Mouse (Mus musculus) kidney, postnatal 25 days (tissue): ENCODE data around the gene Intu.

ENCODE experiments used
- DNase-seq, 2 experiments: peaks; one replicate each; pipeline ENCODE4 v3.0.0; 2021; ENCODE audit warnings: mixed read lengths in 2 of 2

Gene Intu

GRCm38 (mm10) chr3:40685855-40686515 lies 154.9 kb downstream of the Intu start:
- DNase-seq: peak; percentile 34 to 42

GRCm38 (mm10) chr3:40686836-40687235 lies 155.8 kb downstream of the Intu start:
- no peak for DNase-seq

- DNase-seq: no peak
These were observed 156.5 kb downstream of the Intu start for GRCm38 (mm10) chr3:40687588-40687987.

- no peak for DNase-seq
These were observed 160.5 kb downstream of the Intu start for GRCm38 (mm10) chr3:40691566-40691965.

- no peak for DNase-seq
These were observed 162.3 kb downstream of the Intu start for GRCm38 (mm10) chr3:40693435-40693834.

- DNase-seq: no peak
These were observed 162.9 kb downstream of the Intu start for GRCm38 (mm10) chr3:40693960-40694359.

GRCm38 (mm10) chr3:40694438-40694837 lies 163.4 kb downstream of the Intu start:
- peak; percentile 49 to 50 for DNase-seq

GRCm38 (mm10) chr3:40695162-40695561 lies 164.1 kb downstream of the Intu start:
- DNase-seq: no peak

GRCm38 (mm10) chr3:40698834-40699233 lies 167.7 kb downstream of the Intu start:
- DNase-seq: no peak

GRCm38 (mm10) chr3:40704816-40705430 lies 173.8 kb downstream of the Intu start:
- peak; percentile 37 to 68 for DNase-seq

- no peak for DNase-seq
These were observed 177.6 kb downstream of the Intu start, which contains the start of gene Slc25a31 for GRCm38 (mm10) chr3:40708655-40709054. TSS of gene Slc25a31 (plus strand) at chr3:40708855.

GRCm38 (mm10) chr3:40716056-40716455 lies 185.0 kb downstream of the Intu start:
- no peak for DNase-seq

- DNase-seq: no peak
These were observed 187.9 kb downstream of the Intu start for GRCm38 (mm10) chr3:40719022-40719421.

- no peak for DNase-seq
These were observed 207.4 kb downstream of the Intu start for GRCm38 (mm10) chr3:40738381-40738912.

GRCm38 (mm10) chr3:40744024-40744835 lies 213.1 kb downstream of the Intu start, which contains the start of gene Hspa4l:
TSS of gene Hspa4l (plus strand) at chr3:40744495.
- DNase-seq: no peak

GRCm38 (mm10) chr3:40744836-40745660 lies 214.0 kb downstream of the Intu start:
- DNase-seq: peak; percentile 91 to 96

GRCm38 (mm10) chr3:40745661-40746547 lies 214.8 kb downstream of the Intu start:
- DNase-seq: no peak
